Mouse (Mus musculus): ENCODE results near the gene Emc8.

- TF ChIP-seq CTCF (IDR thresholded peaks at IDR 0.05; ENCODE audit: low read depth): peak; percentile 5; the same call in 1 of the 2 replicates
- TF ChIP-seq EP300 (IDR thresholded peaks at IDR 0.05; ENCODE audit: low read depth): no peak
Observed at GRCm38 (mm10) chr8:120665726-120666455, 2.5 kb downstream of the Emc8 start.

Data from heart, postnatal 0 days (tissue).